Mouse (Mus musculus) testis, postnatal 14 days (tissue): ENCODE data around the gene Vmn1r217.
"Not testable (repeated sequence)": the region's sequence is repeated elsewhere in the genome, so short reads cannot be mapped to it uniquely, and the experiment has no call there.

Experiments
- DNase-seq: peaks from one replicate; pipeline ENCODE4 v3.0.0; 2021; ENCODE audit warnings: low spot score

Gene Vmn1r217

GRCm38 (mm10) chr13:23118126-23118525 is at the start of gene Vmn1r217:
Gene Vmn1r217 (minus strand): TSS chr13:23118226.
- not testable (repeated sequence) for DNase-seq

- not testable (repeated sequence) for DNase-seq
Observed at GRCm38 (mm10) chr13:23166471-23166870, 48.4 kb upstream of the Vmn1r217 start.

GRCm38 (mm10) chr13:23159012-23159411 is 41.0 kb upstream of the Vmn1r217 start, which contains the start of gene Vmn1r219:
Gene Vmn1r219 (plus strand): TSS chr13:23159312.
- no peak for DNase-seq

- no peak for DNase-seq
Observed at GRCm38 (mm10) chr13:23157848-23158247, 39.8 kb upstream of the Vmn1r217 start.

- no peak for DNase-seq
Observed at GRCm38 (mm10) chr13:23138880-23139279, 20.9 kb upstream of the Vmn1r217 start.

- no peak for DNase-seq
Observed at GRCm38 (mm10) chr13:23133501-23133900, 15.5 kb upstream of the Vmn1r217 start.

GRCm38 (mm10) chr13:23133099-23133498 is 15.1 kb upstream of the Vmn1r217 start, which contains the start of gene Vmn1r218:
Gene Vmn1r218 (plus strand): TSS chr13:23133155.
- no peak for DNase-seq

- DNase-seq = no peak
Observed at GRCm38 (mm10) chr13:23120611-23121010, 2.6 kb upstream of the Vmn1r217 start.

- DNase-seq = no peak
Observed at GRCm38 (mm10) chr13:23094386-23094785, 23.6 kb downstream of the Vmn1r217 start.

GRCm38 (mm10) chr13:23069312-23069711 is 48.7 kb downstream of the Vmn1r217 start:
- DNase-seq = no peak

GRCm38 (mm10) chr13:23067725-23068124 is 50.3 kb downstream of the Vmn1r217 start, which contains the start of gene Vmn1r215:
Gene Vmn1r215 (plus strand): TSS chr13:23068025.
- no peak for DNase-seq

- no peak for DNase-seq
Observed at GRCm38 (mm10) chr13:23057778-23058177, 60.2 kb downstream of the Vmn1r217 start.
